Mouse (Mus musculus): ENCODE measurements at regions not wholly inside any gene's neighbourhood (a gene's known extent, or its start where the extent isn't known, plus 50 kb on each side); places are given as distances from the start of the nearest gene placed in this dataset.
A peak's percentile ranks its signal among the peaks of the same experiment; 100 is the strongest.

GRCm38 (mm10) chr5:64568294-64568693, 234.9 kb upstream of the Klf3 start:
- H3K4me1 ChIP-seq = no peaks in the 10 kb centered on the region
- H3K27ac ChIP-seq = no peak overlapping the region
- no peaks in the 10 kb centered on the region for H3K27me3 ChIP-seq
- no peak overlapping the region for H3K4me2 ChIP-seq (replicated peaks)
- no peaks in the 10 kb centered on the region for H3K36me3 ChIP-seq
- WGBS = 95% methylated on average over 3 of the region's 3 CpGs
- H3K9me3 ChIP-seq (replicated peaks) = no peaks in the 10 kb centered on the region
- ATAC-seq (ENCODE audit: low FRiP score) = no peak
- no peak overlapping the region for H3K4me3 ChIP-seq
- H3K9ac ChIP-seq = no peak overlapping the region

GRCm38 (mm10) chr5:64574386-64574785, 228.8 kb upstream of the Klf3 start:
- H3K27ac ChIP-seq = no peak overlapping the region
- H3K4me1 ChIP-seq = peaks cover 5% of the 10 kb centered on the region
- H3K36me3 ChIP-seq = no peaks in the 10 kb centered on the region
- no peak overlapping the region for H3K9ac ChIP-seq
- H3K9me3 ChIP-seq (replicated peaks) = no peaks in the 10 kb centered on the region
- H3K4me2 ChIP-seq (replicated peaks) = no peak overlapping the region
- no peaks in the 10 kb centered on the region for H3K27me3 ChIP-seq
- WGBS = 91% methylated on average over 10 of the region's 10 CpGs
- H3K4me3 ChIP-seq = no peak overlapping the region
- no peak for ATAC-seq (ENCODE audit: low FRiP score)

GRCm38 (mm10) chr5:64575896-64576295, 227.3 kb upstream of the Klf3 start:
- no peak overlapping the region for H3K4me3 ChIP-seq
- no peaks in the 10 kb centered on the region for H3K36me3 ChIP-seq
- no peaks in the 10 kb centered on the region for H3K9me3 ChIP-seq (replicated peaks)
- ATAC-seq (ENCODE audit: low FRiP score) = no peak
- H3K9ac ChIP-seq = no peak overlapping the region
- H3K27me3 ChIP-seq = no peaks in the 10 kb centered on the region
- no peak overlapping the region for H3K27ac ChIP-seq
- H3K4me2 ChIP-seq (replicated peaks) = no peak overlapping the region
- H3K4me1 ChIP-seq = peaks cover 16% of the 10 kb centered on the region
- 81% methylated on average over 6 of the region's 6 CpGs for WGBS

- no peaks in the 10 kb centered on the region for H3K9me3 ChIP-seq (replicated peaks)
Measured at GRCm38 (mm10) chr5:64576426-64577262, 226.5 kb upstream of the Klf3 start.

GRCm38 (mm10) chr5:64577424-64577823, 225.8 kb upstream of the Klf3 start:
- Histone ChIP-seq H3K4me1 (peaks cover 18% of the 10 kb centered on the region), H3K27me3 (no peaks in the 10 kb centered on the region), H3K4me3 (no peak overlapping the region), H3K9me3 (replicated peaks) (no peaks in the 10 kb centered on the region), H3K36me3 (no peaks in the 10 kb centered on the region), H3K4me2 (replicated peaks) (no peak overlapping the region), H3K27ac (no peak overlapping the region), H3K9ac (no peak overlapping the region)
- no peak for ATAC-seq (ENCODE audit: low FRiP score)
- 81% methylated on average over 7 of the region's 7 CpGs for WGBS

More at GRCm38 (mm10) chr5:64576426-64577262, 226.5 kb upstream of the Klf3 start:
- Histone ChIP-seq H3K4me3 (no peak overlapping the region), H3K36me3 (no peaks in the 10 kb centered on the region), H3K4me2 (replicated peaks) (no peak overlapping the region), H3K27me3 (no peaks in the 10 kb centered on the region), H3K27ac (no peak overlapping the region), H3K4me1 (peaks cover 18% of the 10 kb centered on the region), H3K9ac (no peak overlapping the region)
- ATAC-seq (ENCODE audit: low FRiP score) = no peak
- WGBS = 86% methylated on average over 19 of the region's 19 CpGs

GRCm38 (mm10) chr5:64578536-64578935, 224.7 kb upstream of the Klf3 start:
- 89% methylated on average over 6 of the region's 6 CpGs for WGBS
- Histone ChIP-seq H3K9me3 (replicated peaks) (no peaks in the 10 kb centered on the region), H3K9ac (no peak overlapping the region), H3K27ac (no peak overlapping the region), H3K27me3 (no peaks in the 10 kb centered on the region), H3K36me3 (no peaks in the 10 kb centered on the region), H3K4me1 (peaks cover 18% of the 10 kb centered on the region), H3K4me3 (no peak overlapping the region), H3K4me2 (replicated peaks) (no peak overlapping the region)
- ATAC-seq (ENCODE audit: low FRiP score) = no peak

- ATAC-seq (ENCODE audit: low FRiP score) = no peak
Measured at GRCm38 (mm10) chr5:64579086-64579485, 224.1 kb upstream of the Klf3 start.

GRCm38 (mm10) chr5:64579494-64580339, 223.5 kb upstream of the Klf3 start:
- H3K9me3 ChIP-seq (replicated peaks) = no peaks in the 10 kb centered on the region
- no peaks in the 10 kb centered on the region for H3K27me3 ChIP-seq
- no peaks in the 10 kb centered on the region for H3K36me3 ChIP-seq
- peak overlapping the region; percentile 60; the same call in 1 of the 2 replicates for H3K27ac ChIP-seq
- H3K4me1 ChIP-seq = peaks cover 18% of the 10 kb centered on the region
- 9% methylated on average over 14 of the region's 14 CpGs for WGBS
- ATAC-seq (ENCODE audit: low FRiP score) = peak; percentile 69
- H3K9ac ChIP-seq = no peak overlapping the region
- no peak overlapping the region for H3K4me3 ChIP-seq
- peak overlapping the region; percentile 35 for H3K4me2 ChIP-seq (replicated peaks)

More at GRCm38 (mm10) chr5:64579086-64579485, 224.1 kb upstream of the Klf3 start:
- Histone ChIP-seq H3K36me3 (no peaks in the 10 kb centered on the region), H3K9me3 (replicated peaks) (no peaks in the 10 kb centered on the region), H3K4me3 (no peak overlapping the region), H3K27ac (peak overlapping the region; percentile 60; the same call in 1 of the 2 replicates), H3K27me3 (no peaks in the 10 kb centered on the region), H3K4me2 (replicated peaks) (no peak overlapping the region), H3K9ac (no peak overlapping the region), H3K4me1 (peaks cover 18% of the 10 kb centered on the region)
- 54% methylated on average over 5 of the region's 5 CpGs for WGBS

- no peaks in the 10 kb centered on the region for H3K9me3 ChIP-seq (replicated peaks)
- no peaks in the 10 kb centered on the region for H3K36me3 ChIP-seq
- H3K9ac ChIP-seq = no peak overlapping the region
- H3K27me3 ChIP-seq = no peaks in the 10 kb centered on the region
- H3K4me3 ChIP-seq = no peak overlapping the region
- H3K4me1 ChIP-seq = peaks cover 18% of the 10 kb centered on the region
- WGBS = 71% methylated on average over 3 of the region's 3 CpGs
- no peak for ATAC-seq (ENCODE audit: low FRiP score)
- H3K4me2 ChIP-seq (replicated peaks) = no peak overlapping the region
- peak overlapping the region; percentile 60; the same call in 1 of the 2 replicates for H3K27ac ChIP-seq
Measured at GRCm38 (mm10) chr5:64580340-64580723, 222.9 kb upstream of the Klf3 start.

GRCm38 (mm10) chr5:64580786-64581445, 222.3 kb upstream of the Klf3 start:
- ATAC-seq (ENCODE audit: low FRiP score) = no peak
- no peak overlapping the region for H3K4me2 ChIP-seq (replicated peaks)
- H3K9me3 ChIP-seq (replicated peaks) = no peaks in the 10 kb centered on the region
- no peaks in the 10 kb centered on the region for H3K27me3 ChIP-seq
- 84% methylated on average over 6 of the region's 6 CpGs for WGBS
- no peak overlapping the region for H3K9ac ChIP-seq
- H3K4me1 ChIP-seq = peaks cover 18% of the 10 kb centered on the region
- H3K4me3 ChIP-seq = no peak overlapping the region
- no peak overlapping the region for H3K27ac ChIP-seq
- H3K36me3 ChIP-seq = no peaks in the 10 kb centered on the region

GRCm38 (mm10) chr5:64581461-64581860, 221.7 kb upstream of the Klf3 start:
- WGBS = 73% methylated on average over 8 of the region's 8 CpGs
- no peaks in the 10 kb centered on the region for H3K36me3 ChIP-seq
- no peak overlapping the region for H3K9ac ChIP-seq
- no peak overlapping the region for H3K27ac ChIP-seq
- no peaks in the 10 kb centered on the region for H3K27me3 ChIP-seq
- no peak for ATAC-seq (ENCODE audit: low FRiP score)
- H3K4me3 ChIP-seq = no peak overlapping the region
- no peak overlapping the region for H3K4me2 ChIP-seq (replicated peaks)
- H3K4me1 ChIP-seq = peaks cover 18% of the 10 kb centered on the region
- H3K9me3 ChIP-seq (replicated peaks) = no peaks in the 10 kb centered on the region

GRCm38 (mm10) chr5:64582031-64582430, 221.2 kb upstream of the Klf3 start:
- WGBS = 78% methylated on average over 9 of the region's 9 CpGs
- Histone ChIP-seq H3K9me3 (replicated peaks) (no peaks in the 10 kb centered on the region), H3K9ac (no peak overlapping the region), H3K4me3 (no peak overlapping the region), H3K4me1 (peaks cover 18% of the 10 kb centered on the region), H3K36me3 (no peaks in the 10 kb centered on the region), H3K27me3 (no peaks in the 10 kb centered on the region), H3K27ac (no peak overlapping the region), H3K4me2 (replicated peaks) (no peak overlapping the region)
- no peak for ATAC-seq (ENCODE audit: low FRiP score)

Measured in hindbrain, embryonic 12.5 days (tissue).